Mouse (Mus musculus): ENCODE results near the gene Gm49340. TPM values are rescaled to one million over a fixed set of nuclear protein-coding genes. Genes with fewer than 3 reads are reported as not detected.

Gene Gm49340
- total RNA-seq, 2 experiments from 2014 or later = not detected

Other genes starting within 250 kb of the Gm49340 start
- gene Itgae, start 239.2 kb upstream of the Gm49340 start, total RNA-seq (2015; ENCODE audit: low replicate concordance) = not detected in 2 replicates
- 0.08 and 1.3 TPM in 2 replicates for gene Itgae, start 239.2 kb upstream of the Gm49340 start, total RNA-seq (2017; ENCODE audit: low replicate concordance)
- gene Haspin, start 191.4 kb upstream of the Gm49340 start, total RNA-seq (2015; ENCODE audit: low replicate concordance) = 44.3 and 57.4 TPM in 2 replicates
- 65.1 and 71.6 TPM in 2 replicates for gene Haspin, start 191.4 kb upstream of the Gm49340 start, total RNA-seq (2017; ENCODE audit: low replicate concordance)
- not detected in 2 replicates for gene P2rx5, start 169.3 kb upstream of the Gm49340 start, total RNA-seq (2015; ENCODE audit: low replicate concordance)
- not detected in 2 replicates for gene P2rx5, start 169.3 kb upstream of the Gm49340 start, total RNA-seq (2017; ENCODE audit: low replicate concordance)
- 16.9 and 27.2 TPM in 2 replicates for gene Emc6, start 152.7 kb upstream of the Gm49340 start, total RNA-seq (2015; ENCODE audit: low replicate concordance)
- gene Emc6, start 152.7 kb upstream of the Gm49340 start, total RNA-seq (2017; ENCODE audit: low replicate concordance) = 8.0 and 31.8 TPM in 2 replicates
- 2.1 and 9.4 TPM in 2 replicates for gene Tax1bp3, start 152.7 kb upstream of the Gm49340 start, total RNA-seq (2015; ENCODE audit: low replicate concordance)
- gene Tax1bp3, start 152.7 kb upstream of the Gm49340 start, total RNA-seq (2017; ENCODE audit: low replicate concordance) = 3.3 and 6.9 TPM in 2 replicates
- gene Ctns, start 130.7 kb upstream of the Gm49340 start, total RNA-seq (2015; ENCODE audit: low replicate concordance) = 5.9 and 11.9 TPM in 2 replicates
- gene Ctns, start 130.7 kb upstream of the Gm49340 start, total RNA-seq (2017; ENCODE audit: low replicate concordance) = 7.7 and 15.1 TPM in 2 replicates
- gene Shpk, start 130.3 kb upstream of the Gm49340 start, total RNA-seq (2015; ENCODE audit: low replicate concordance) = 2.9 TPM in 1 of 2 replicates, not detected in the other
- gene Shpk, start 130.3 kb upstream of the Gm49340 start, total RNA-seq (2017; ENCODE audit: low replicate concordance) = 0.39 TPM in 1 of 2 replicates, not detected in the other
- gene Trpv1, start 95.4 kb upstream of the Gm49340 start, total RNA-seq (2015; ENCODE audit: low replicate concordance) = not detected in 2 replicates
- not detected in 2 replicates for gene Trpv1, start 95.4 kb upstream of the Gm49340 start, total RNA-seq (2017; ENCODE audit: low replicate concordance)
- gene Trpv3, start 62.4 kb upstream of the Gm49340 start, total RNA-seq (2015; ENCODE audit: low replicate concordance) = not detected in 2 replicates
- gene Trpv3, start 62.4 kb upstream of the Gm49340 start, total RNA-seq (2017; ENCODE audit: low replicate concordance) = not detected in 2 replicates
- gene Aspa, start 145 bp upstream of the Gm49340 start, total RNA-seq (2015; ENCODE audit: low replicate concordance) = not detected in 2 replicates
- gene Aspa, start 145 bp upstream of the Gm49340 start, total RNA-seq (2017; ENCODE audit: low replicate concordance) = not detected in 2 replicates
- not detected in 2 replicates for gene Spata22, start within 50 bp of the Gm49340 start, total RNA-seq (2015; ENCODE audit: low replicate concordance)
- gene Spata22, start within 50 bp of the Gm49340 start, total RNA-seq (2017; ENCODE audit: low replicate concordance) = not detected in 2 replicates
- not detected in 2 replicates for gene Olfr20, start 21.0 kb downstream of the Gm49340 start, total RNA-seq (2015; ENCODE audit: low replicate concordance)
- not detected in 2 replicates for gene Olfr20, start 21.0 kb downstream of the Gm49340 start, total RNA-seq (2017; ENCODE audit: low replicate concordance)
- gene Olfr376, start 41.5 kb downstream of the Gm49340 start, total RNA-seq (2015; ENCODE audit: low replicate concordance) = not detected in 2 replicates
- gene Olfr376, start 41.5 kb downstream of the Gm49340 start, total RNA-seq (2017; ENCODE audit: low replicate concordance) = not detected in 2 replicates
- gene Olfr1, start 69.9 kb downstream of the Gm49340 start, total RNA-seq (2015; ENCODE audit: low replicate concordance) = not detected in 2 replicates
- not detected in 2 replicates for gene Olfr1, start 69.9 kb downstream of the Gm49340 start, total RNA-seq (2017; ENCODE audit: low replicate concordance)
- not detected in 2 replicates for gene Olfr378, start 98.7 kb downstream of the Gm49340 start, total RNA-seq (2015; ENCODE audit: low replicate concordance)
- not detected in 2 replicates for gene Olfr378, start 98.7 kb downstream of the Gm49340 start, total RNA-seq (2017; ENCODE audit: low replicate concordance)
- not detected in 2 replicates for gene Olfr380, start 127.8 kb downstream of the Gm49340 start, total RNA-seq (2015; ENCODE audit: low replicate concordance)
- not detected in 2 replicates for gene Olfr380, start 127.8 kb downstream of the Gm49340 start, total RNA-seq (2017; ENCODE audit: low replicate concordance)
- gene Olfr381, start 161.9 kb downstream of the Gm49340 start, total RNA-seq (2015; ENCODE audit: low replicate concordance) = not detected in 2 replicates
- gene Olfr381, start 161.9 kb downstream of the Gm49340 start, total RNA-seq (2017; ENCODE audit: low replicate concordance) = not detected in 2 replicates
- gene Olfr382, start 187.5 kb downstream of the Gm49340 start, total RNA-seq (2015; ENCODE audit: low replicate concordance) = not detected in 2 replicates
- gene Olfr382, start 187.5 kb downstream of the Gm49340 start, total RNA-seq (2017; ENCODE audit: low replicate concordance) = not detected in 2 replicates